Mouse (Mus musculus) embryonic facial prominence, embryonic 12.5 days (tissue): Measurements from ENCODE around the gene Tbce. TPM values are rescaled to one million over a fixed set of nuclear protein-coding genes. Genes with fewer than 3 reads are reported as not detected.
A peak's percentile ranks its signal among the peaks of the same experiment; 100 is the strongest.

Source experiments
- ATAC-seq: fragments of 200-750 bp; cut with Nextera tagmentation; 2 replicates; pipeline ENCODE4 v1.8.0; 2017; ENCODE audit not compliant: insufficient number of reproducible peaks, insufficient read depth, low FRiP score, low TSS enrichment
- H3K27ac ChIP-seq: fragments of 300-500 bp; sonication (generic); 2 replicates; pipeline ENCODE4 v1.5.1; 2016; ENCODE audit warnings: mild to moderate bottlenecking
- H3K27me3 ChIP-seq: fragments of 300-500 bp; sonication (generic); 2 replicates; pipeline ENCODE4 v1.6.1; 2016; ENCODE audit warnings: mild to moderate bottlenecking, moderate library complexity
- H3K36me3 ChIP-seq: fragments of 300-500 bp; sonication (generic); 2 replicates; pipeline ENCODE4 v1.6.1; 2016; ENCODE audit warnings: mild to moderate bottlenecking
- H3K4me1 ChIP-seq: fragments of 300-500 bp; sonication (generic); 2 replicates; pipeline ENCODE4 v1.6.1; 2016
- H3K4me2 ChIP-seq: fragments of 300-500 bp; sonication (generic); replicated peaks from 2 replicates; pipeline ENCODE4 v1.6.1; 2016; ENCODE audit warnings: mild to moderate bottlenecking, moderate library complexity
- H3K4me3 ChIP-seq: fragments of 300-500 bp; sonication (generic); 2 replicates; pipeline ENCODE4 v1.5.1; 2016; ENCODE audit warnings: mild to moderate bottlenecking
- H3K9ac ChIP-seq: fragments of 300-500 bp; sonication (generic); 2 replicates; pipeline ENCODE4 v1.6.1; 2016; ENCODE audit warnings: mild to moderate bottlenecking, moderate library complexity
- H3K9me3 ChIP-seq: fragments of 300-500 bp; sonication (generic); 2 replicates; pipeline ENCODE4 v1.6.1; 2016; ENCODE audit warnings: mild to moderate bottlenecking, moderate library complexity
- WGBS: fragments of 180-500 bp; shearing (Covaris S2); methylation state at CpG from one replicate; pipeline ENCODE4 v1.1.7; 2016; 5-methylcytosine and 5-hydroxymethylcytosine counted together
- polyA plus RNA-seq: library from polyadenylated mRNA; unstranded; fragments of >200 nt; fragmentation: Nextera tagmentation; extraction: Ambion mirVana; gene quantifications from 2 replicates; pipeline ENCODE4 v1.2.1, GENCODE M21; 2016

The Tbce gene
- polyA plus RNA-seq, 1 experiment from 2014 or later, result 61.3 TPM

- WGBS, result 71% methylated on average over 19 of the region's 19 CpGs
- Histone ChIP-seq H3K9ac (no peak overlapping the region), H3K4me1 (no peaks in the 10 kb centered on the region), H3K27me3 (no peaks in the 10 kb centered on the region), H3K4me2 (no peak overlapping the region), H3K27ac (no peak overlapping the region), H3K9me3 (no peaks in the 10 kb centered on the region), H3K36me3 (peaks cover 7% of the 10 kb centered on the region; the same call in 1 of the 2 replicates), H3K4me3 (no peak overlapping the region)
- no peak for ATAC-seq
Observed at GRCm38 (mm10) chr13:13965388-13965964, 74.0 kb downstream of the Tbce start.

DNA sequence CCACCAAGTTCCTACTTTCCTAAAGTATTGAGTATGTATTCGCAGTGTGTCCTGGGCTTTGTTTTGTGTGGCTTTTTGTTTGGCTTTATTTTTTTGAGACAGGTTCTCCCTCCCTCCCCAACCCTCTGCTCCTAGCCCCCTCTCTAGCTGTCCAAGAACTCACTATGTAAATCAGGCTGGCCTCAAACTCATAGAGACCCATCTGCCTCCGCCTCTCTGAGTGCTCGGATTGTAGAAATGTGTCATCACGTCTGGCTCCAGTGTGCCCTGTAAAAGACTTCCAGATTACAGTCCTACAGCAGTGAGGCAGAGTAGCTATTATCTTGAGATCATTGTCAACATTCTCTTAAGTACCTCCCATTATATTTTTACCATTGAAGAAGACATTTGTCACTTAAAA, 78.4 kb downstream of the Tbce start:
- Histone ChIP-seq H3K4me1 (no peaks in the 10 kb centered on the region), H3K9ac (no peak overlapping the region), H3K36me3 (no peaks in the 10 kb centered on the region), H3K9me3 (no peaks in the 10 kb centered on the region), H3K4me2 (no peak overlapping the region), H3K4me3 (no peak overlapping the region), H3K27me3 (no peaks in the 10 kb centered on the region), H3K27ac (no peak overlapping the region)
- 87% methylated on average over 4 of the region's 4 CpGs for WGBS
- no peak for ATAC-seq

DNA sequence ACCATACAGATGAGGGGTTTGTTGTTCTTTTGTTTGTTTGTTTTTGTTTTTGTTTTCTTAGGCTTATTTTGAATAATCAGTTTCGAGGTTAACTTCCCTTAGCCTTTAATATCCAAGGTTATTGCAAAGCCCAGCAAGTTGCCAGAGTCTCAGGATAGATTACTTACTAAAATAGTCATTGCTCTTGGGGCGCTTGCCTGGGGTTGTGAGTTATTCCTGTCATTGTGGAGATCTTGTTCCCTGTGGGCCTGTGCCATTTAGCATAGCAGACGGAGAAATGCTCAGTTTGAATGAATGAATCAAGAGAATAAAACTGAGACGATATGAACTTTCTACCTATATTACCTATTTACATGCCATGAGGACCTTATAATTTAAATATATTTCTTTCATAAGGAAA, 79.2 kb downstream of the Tbce start:
- peaks cover 4% of the 10 kb centered on the region for H3K4me1 ChIP-seq
- H3K9me3 ChIP-seq, result no peaks in the 10 kb centered on the region
- no peak overlapping the region for H3K4me2 ChIP-seq
- H3K27me3 ChIP-seq, result no peaks in the 10 kb centered on the region
- no peak overlapping the region for H3K4me3 ChIP-seq
- no peak overlapping the region for H3K27ac ChIP-seq
- 91% methylated on average over 4 of the region's 4 CpGs for WGBS
- H3K36me3 ChIP-seq, result no peaks in the 10 kb centered on the region
- no peak for ATAC-seq
- no peak overlapping the region for H3K9ac ChIP-seq

- Histone ChIP-seq H3K9ac (no peak overlapping the region), H3K4me1 (peaks cover 4% of the 10 kb centered on the region), H3K4me2 (no peak overlapping the region), H3K27me3 (no peaks in the 10 kb centered on the region), H3K27ac (no peak overlapping the region), H3K9me3 (no peaks in the 10 kb centered on the region), H3K4me3 (no peak overlapping the region), H3K36me3 (no peaks in the 10 kb centered on the region)
- 86% methylated on average over 4 of the region's 4 CpGs for WGBS
- ATAC-seq, result no peak
Observed at GRCm38 (mm10) chr13:13956686-13957085, 82.8 kb downstream of the Tbce start.

DNA sequence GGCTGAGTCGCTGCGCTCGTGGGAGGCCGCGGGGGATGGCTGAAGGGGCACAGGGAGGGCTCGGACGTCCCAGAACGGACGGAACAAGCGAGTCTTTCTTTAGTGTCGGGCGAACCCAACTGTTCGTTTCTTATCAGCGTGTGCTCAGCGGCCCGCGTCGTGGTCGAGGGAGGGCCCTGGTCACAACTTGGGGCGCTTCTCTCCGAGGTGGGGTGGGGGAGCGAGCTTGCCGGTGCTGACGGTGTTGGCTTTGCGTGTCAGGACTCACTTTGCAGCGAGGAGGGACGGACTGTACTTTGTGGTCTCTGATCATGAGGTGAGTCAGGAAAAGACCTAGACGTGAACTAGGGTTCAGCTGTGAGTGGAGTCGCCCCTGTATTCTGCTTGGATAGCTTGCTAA, 84.5 kb downstream of the Tbce start:
- Histone ChIP-seq H3K9me3 (no peaks in the 10 kb centered on the region), H3K9ac (peak overlapping the region; percentile 86), H3K36me3 (no peaks in the 10 kb centered on the region), H3K4me1 (peaks cover 4% of the 10 kb centered on the region), H3K4me2 (peak overlapping the region; percentile 68), H3K27ac (peak overlapping the region; percentile 72), H3K4me3 (peak overlapping the region; percentile 88), H3K27me3 (no peaks in the 10 kb centered on the region)
- ATAC-seq, result peak; percentile 22
- WGBS, result under 1% methylated on average over 29 of the region's 29 CpGs

DNA sequence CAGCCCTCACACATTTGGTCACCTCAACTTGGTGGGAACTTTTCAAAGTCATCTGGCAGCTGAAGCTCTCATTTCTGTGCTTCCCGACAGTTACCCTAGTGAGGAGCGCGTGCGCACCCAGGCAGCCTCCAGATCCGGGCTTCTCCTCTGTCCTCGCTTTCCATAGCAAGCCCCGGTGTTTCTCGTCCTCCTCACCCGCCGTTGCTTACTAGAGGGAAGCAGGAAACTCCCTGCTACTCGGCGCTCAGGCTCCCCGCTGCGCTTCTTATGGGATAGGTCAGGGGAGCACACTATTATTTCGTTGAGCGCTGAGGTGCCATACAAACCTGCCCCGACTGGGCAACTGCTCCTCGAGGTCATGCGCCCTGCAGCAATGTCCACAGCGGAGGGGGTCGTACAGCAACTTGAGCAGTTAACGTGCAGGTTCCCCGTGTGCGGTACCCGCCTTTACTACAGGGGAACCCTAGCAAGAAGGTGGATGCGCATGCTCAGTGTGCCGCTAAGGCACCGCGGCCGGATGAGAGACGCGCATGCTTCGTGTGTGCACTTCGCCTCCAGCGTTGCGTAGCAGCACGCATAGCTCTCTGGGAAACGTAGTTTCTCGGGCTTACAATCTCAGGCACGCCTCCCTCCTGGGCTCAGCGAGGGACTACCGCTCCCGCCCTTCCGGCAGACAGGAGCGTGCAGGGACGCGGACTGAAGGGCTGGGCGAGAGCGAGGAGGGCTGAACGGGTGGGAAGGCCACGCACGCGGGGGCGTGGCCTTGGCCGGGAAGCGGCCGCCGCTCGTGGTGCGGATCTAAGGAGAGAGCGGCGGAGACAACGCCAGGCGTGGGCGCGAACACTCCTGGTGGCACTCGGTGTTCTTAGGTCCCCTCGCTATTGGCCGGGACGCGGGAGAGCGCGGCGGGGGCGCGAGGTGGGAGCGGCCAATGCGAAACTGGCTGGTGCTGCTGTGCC, 85.3 kb downstream of the Tbce start, which contains the start of gene B3galnt2:
Gene B3galnt2 (plus strand): TSS at position 596 of the 959 bp plus-strand sequence.
- Histone ChIP-seq H3K4me2 (peak within 1 kb of the TSS; percentile 68), H3K4me3 (peak within 1 kb of the TSS; percentile 88), H3K36me3 (no peaks in the 10 kb centered on the region), H3K4me1 (peaks cover 4% of the 10 kb centered on the region), H3K27me3 (no peaks in the 10 kb centered on the region), H3K9me3 (no peaks in the 10 kb centered on the region), H3K9ac (peak within 1 kb of the TSS; percentile 86), H3K27ac (peak within 1 kb of the TSS; percentile 88)
- under 1% methylated on average over 78 of the region's 78 CpGs for WGBS
- peak; percentile 100 for ATAC-seq

Other genes starting within 250 kb of the Tbce start
- gene B3galnt2, start 85.2 kb downstream of the Tbce start, polyA plus RNA-seq, result 44.7 and 45.6 TPM in 2 replicates
- 95.2 and 96.5 TPM in 2 replicates for gene Arid4b, start 23.6 kb upstream of the Tbce start, polyA plus RNA-seq
- 58.5 and 64.0 TPM in 2 replicates for gene Ggps1, start 23.9 kb upstream of the Tbce start, polyA plus RNA-seq